Mouse (Mus musculus): ENCODE data around the gene Cask.
A peak's percentile ranks its signal among the peaks of the same experiment; 100 is the strongest.

Gene Cask

GRCm38 (mm10) chrX:13506376-13506775, 344.8 kb downstream of the Cask start:
- peak; percentile 17 for DNase-seq

DNA sequence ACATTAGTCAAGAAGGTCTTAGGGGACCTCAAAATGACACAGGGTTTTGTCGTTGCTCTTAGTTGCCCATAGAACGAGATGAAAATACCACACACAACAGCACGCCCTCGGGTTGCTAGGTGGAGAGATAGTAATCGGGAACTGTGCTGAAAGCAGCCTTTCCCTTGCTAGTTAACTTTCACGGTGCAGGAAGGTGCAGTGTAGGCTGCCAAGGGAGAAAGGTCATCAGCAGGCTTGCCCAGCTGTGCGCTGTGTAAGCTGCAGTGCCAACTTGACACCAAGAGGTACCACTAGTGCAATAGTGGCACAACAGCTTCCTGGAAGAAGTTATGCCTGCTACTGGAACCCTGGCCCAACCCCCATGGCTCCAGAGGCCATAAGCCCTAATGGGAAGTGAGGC, 346.8 kb downstream of the Cask start:
- no peak for DNase-seq

DNA sequence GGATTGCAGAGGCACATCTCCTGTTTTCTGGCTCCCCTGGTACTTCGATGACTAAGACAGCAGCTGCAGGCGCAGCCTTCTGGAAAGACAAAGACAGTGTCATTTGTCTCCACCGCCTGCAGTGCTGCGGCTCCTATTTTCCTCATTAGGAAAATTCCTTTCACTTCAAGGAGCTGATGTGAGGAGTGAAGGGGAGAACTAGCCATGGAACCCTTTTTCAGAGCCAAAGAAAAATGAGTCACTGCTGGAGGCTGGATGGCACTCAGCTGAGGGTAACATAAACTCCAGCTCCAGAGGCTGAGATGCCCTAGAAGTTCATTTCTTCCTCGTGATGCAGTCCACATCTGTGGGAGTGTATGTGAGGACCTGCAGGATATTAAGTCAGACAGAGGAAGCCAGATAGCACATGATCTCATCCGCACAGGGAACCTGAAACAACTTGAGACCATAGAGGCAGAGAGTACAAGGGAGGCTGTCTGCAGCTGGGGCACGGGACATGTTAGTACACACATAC, 348.2 kb downstream of the Cask start:
- no peak for DNase-seq

- no peak for DNase-seq
Observed at GRCm38 (mm10) chrX:13500284-13500683, 350.9 kb downstream of the Cask start.

- no peak for DNase-seq
Observed at GRCm38 (mm10) chrX:13494892-13495703, 356.1 kb downstream of the Cask start.

GRCm38 (mm10) chrX:13492922-13493321, 358.2 kb downstream of the Cask start:
- no peak for DNase-seq

DNA sequence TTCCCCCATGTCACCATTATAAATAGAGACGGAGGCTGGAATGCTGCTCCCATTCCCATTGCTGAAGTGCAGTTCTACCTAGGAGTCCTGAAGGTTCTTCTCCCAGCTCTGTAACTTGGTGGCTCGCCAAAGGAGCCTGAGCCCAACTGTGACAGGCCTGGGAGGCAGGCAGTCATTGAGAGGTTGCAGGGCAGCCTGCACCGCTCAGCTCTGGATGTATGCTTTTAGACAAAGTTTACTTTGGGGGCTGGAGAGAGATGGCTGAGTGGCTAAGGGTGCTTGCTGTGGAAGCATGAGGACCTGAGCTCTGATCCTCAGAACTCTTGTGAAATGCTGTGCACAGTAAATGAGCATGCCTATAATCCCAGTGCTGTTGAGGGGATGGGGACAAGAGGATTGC, 360.2 kb downstream of the Cask start:
- no peak for DNase-seq

- no peak for DNase-seq
Observed at GRCm38 (mm10) chrX:13489761-13490160, 361.4 kb downstream of the Cask start.

- no peak for DNase-seq
Observed at GRCm38 (mm10) chrX:13489001-13489400, 362.2 kb downstream of the Cask start.

- no peak for DNase-seq
Observed at GRCm38 (mm10) chrX:13484447-13484846, 366.7 kb downstream of the Cask start.

GRCm38 (mm10) chrX:13482576-13482975, 368.6 kb downstream of the Cask start:
- no peak for DNase-seq

DNA sequence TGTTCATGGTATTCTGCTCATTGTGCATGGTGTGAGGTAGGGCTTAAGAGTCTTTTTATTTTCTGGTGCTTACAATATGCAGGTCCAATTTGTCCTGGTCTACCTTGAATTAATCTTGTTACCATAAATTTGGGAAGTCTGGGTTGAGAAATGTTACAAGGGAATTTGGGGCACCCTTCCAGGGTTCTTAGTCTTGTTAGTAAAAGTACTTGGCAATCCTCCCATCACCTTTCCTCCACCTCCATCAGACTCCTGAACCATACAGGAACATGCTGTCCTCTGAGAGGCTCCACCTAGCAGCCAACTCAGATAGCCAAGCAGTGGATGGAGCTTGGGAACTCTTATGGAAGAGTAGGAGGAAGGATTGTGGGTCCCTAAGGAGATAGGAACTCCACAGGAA, 371.6 kb downstream of the Cask start:
- DNase-seq: no peak

GRCm38 (mm10) chrX:13478298-13478697, 372.9 kb downstream of the Cask start:
- no peak for DNase-seq

DNA sequence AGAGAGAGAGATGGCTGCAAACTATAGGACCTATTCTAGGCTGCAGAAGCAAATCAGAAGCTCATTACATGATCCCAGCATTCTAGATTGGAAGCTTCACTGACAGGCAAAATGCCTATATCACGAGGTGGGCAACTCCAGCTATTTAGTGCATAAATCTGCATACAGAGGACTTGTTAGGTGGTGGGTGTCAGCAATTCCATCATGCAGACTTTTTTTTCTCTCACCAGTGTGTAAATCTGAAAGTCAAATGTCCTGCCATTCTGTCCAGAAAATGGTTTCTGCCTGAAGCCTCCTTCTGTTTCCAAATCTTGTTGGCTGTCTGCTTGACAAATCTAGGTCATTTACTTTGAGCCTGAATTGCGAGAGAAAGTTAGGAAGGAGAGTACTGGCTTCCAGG, 373.6 kb downstream of the Cask start:
- no peak for DNase-seq

DNA sequence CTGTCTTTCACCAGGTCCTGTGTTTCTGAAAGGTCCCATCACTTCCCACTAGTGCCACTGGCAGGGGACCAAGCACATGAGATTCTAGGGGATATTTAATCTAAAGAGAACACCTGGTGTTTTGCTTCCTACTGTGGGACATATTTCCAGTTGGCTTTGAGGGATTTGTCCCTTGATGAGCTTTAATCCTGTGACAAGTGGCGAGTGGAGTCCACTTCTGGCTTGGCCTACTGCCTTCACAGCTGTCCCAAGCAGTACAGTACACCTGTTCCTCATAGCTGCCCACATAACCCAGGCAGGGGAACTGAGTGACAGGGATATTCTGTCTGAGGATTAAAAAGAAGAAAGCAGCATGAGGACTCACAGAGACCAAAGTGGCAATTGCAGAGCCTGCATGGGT, 375.8 kb downstream of the Cask start:
- no peak for DNase-seq

- no peak for DNase-seq
Observed at GRCm38 (mm10) chrX:13472751-13473225, 378.4 kb downstream of the Cask start.

GRCm38 (mm10) chrX:13471925-13472324, 379.2 kb downstream of the Cask start:
- no peak for DNase-seq

GRCm38 (mm10) chrX:13469160-13470116, 381.7 kb downstream of the Cask start:
- peak; percentile 25 for DNase-seq

DNA sequence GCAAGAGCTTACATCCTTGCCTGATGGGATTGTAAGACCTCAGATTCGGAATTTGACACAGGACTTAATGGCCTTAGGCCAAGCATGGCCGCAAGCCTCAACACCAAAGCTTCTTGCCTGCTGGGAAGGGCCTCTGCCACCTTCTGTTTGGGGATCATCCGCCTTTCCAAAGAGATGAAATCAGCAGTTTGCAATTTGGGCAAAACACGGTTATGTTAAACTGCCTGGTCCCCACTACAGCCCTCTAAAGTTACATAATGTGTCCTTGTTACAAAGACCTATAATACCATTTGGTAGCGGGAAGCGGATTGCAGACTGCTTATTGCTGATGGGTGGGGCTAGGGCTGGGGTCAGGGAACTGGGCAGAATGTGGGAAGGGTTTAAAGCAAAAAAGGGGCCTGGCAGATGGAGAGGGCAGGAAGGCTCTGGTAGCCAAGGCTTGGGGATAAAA, 384.0 kb downstream of the Cask start:
- no peak for DNase-seq

Measured in kidney, adult 11 months (tissue).